Comparison of ENCODE assay signal across 15 mouse cellular contexts in genomic region chr11:120356900-120357299, GRCm38 (mm10). TPM values are rescaled to one million over a fixed set of nuclear protein-coding genes. Genes with fewer than 3 reads are reported as not detected.
DNase-seq lines count a peak whose midpoint lies in the region; ATAC-seq and TF ChIP-seq lines count a peak whose summit lies in the region.
"Had no signal": no experiment of that assay in that cellular context is flagged by ENCODE, and none has a peak within 500 bp of the region (broad histone marks: within the 10 kb centered on the region; RNA-seq: fewer than 3 reads in every experiment).

No protein-coding gene starts in this region.

- no peak overlapping the region for H3K27ac ChIP-seq in heart, adult 2 months
- no peak overlapping the region for H3K27ac ChIP-seq in heart, embryonic 12.5 days (ENCODE audit: poor library complexity, severe bottlenecking)
- peak overlapping the region; percentile 83 for H3K27ac ChIP-seq in lung, embryonic 14.5 days (ENCODE audit: low read depth)
- peak overlapping the region; percentile 97; the same call in 1 of the 2 replicates for H3K27ac ChIP-seq in embryonic facial prominence, embryonic 12.5 days
- peak overlapping the region; percentile 93; the same call in 1 of the 2 replicates for H3K27ac ChIP-seq in limb, embryonic 13.5 days
- H3K27ac ChIP-seq: neural tube, embryonic 12.5 days had no signal

- TF ChIP-seq POLR2A in heart, adult 2 months (IDR thresholded peaks at IDR 0.05; ENCODE audit: insufficient read depth, low read depth, low read length) = no peak
- TF ChIP-seq POLR2A in lung, adult 2 months (IDR thresholded peaks at IDR 0.05; ENCODE audit: borderline replicate concordance, extremely low read depth, low read depth, low read length) = no peak

- H3K4me1 ChIP-seq in heart, adult 2 months (ENCODE audit: control insufficient read depth, insufficient read depth, low read length) = peaks cover 13% of the 10 kb centered on the region
- H3K4me1 ChIP-seq in heart, embryonic 12.5 days (replicated peaks) = peaks cover 80% of the 10 kb centered on the region
- peaks cover 32% of the 10 kb centered on the region for H3K4me1 ChIP-seq in lung, embryonic 14.5 days (ENCODE audit: insufficient read depth)
- peaks cover 17% of the 10 kb centered on the region for H3K4me1 ChIP-seq in lung, adult 2 months (ENCODE audit: control insufficient read depth, insufficient read depth, low read length)
- peaks cover 67% of the 10 kb centered on the region for H3K4me1 ChIP-seq in embryonic facial prominence, embryonic 12.5 days
- peaks cover 86% of the 10 kb centered on the region for H3K4me1 ChIP-seq in limb, embryonic 13.5 days

- ATAC-seq in heart, embryonic 12.5 days (ENCODE audit: insufficient number of reproducible peaks, low FRiP score) = no peak
- no peak for ATAC-seq in lung, embryonic 14.5 days (ENCODE audit: insufficient read depth)
- ATAC-seq in embryonic facial prominence, embryonic 12.5 days (ENCODE audit: insufficient number of reproducible peaks, insufficient read depth, low FRiP score, low TSS enrichment) = no peak
- ATAC-seq in limb, embryonic 13.5 days (ENCODE audit: low FRiP score, low read depth) = no peak
- no peak for ATAC-seq in megakaryocyte progenitor cell, adult 5-6 weeks (replicated peaks; ENCODE audit: poor library complexity)
- ATAC-seq: CD4-positive, CD25-positive, alpha-beta regulatory T cell, adult 4 months had no signal

- H3K36me3 ChIP-seq in heart, adult 2 months (ENCODE audit: control insufficient read depth, insufficient read depth, low read length) = no peaks in the 10 kb centered on the region
- no peaks in the 10 kb centered on the region for H3K36me3 ChIP-seq in heart, embryonic 12.5 days
- H3K36me3 ChIP-seq in lung, embryonic 14.5 days (ENCODE audit: insufficient read depth) = no peaks in the 10 kb centered on the region
- no peaks in the 10 kb centered on the region for H3K36me3 ChIP-seq in embryonic facial prominence, embryonic 12.5 days
- H3K36me3 ChIP-seq in limb, embryonic 13.5 days = no peaks in the 10 kb centered on the region
- H3K36me3 ChIP-seq: neural tube, embryonic 12.5 days had no signal

- no peaks in the 10 kb centered on the region for H3K27me3 ChIP-seq in heart, adult 2 months (ENCODE audit: control insufficient read depth, insufficient read depth, low read length)
- no peaks in the 10 kb centered on the region for H3K27me3 ChIP-seq in heart, embryonic 12.5 days (replicated peaks)
- no peaks in the 10 kb centered on the region for H3K27me3 ChIP-seq in lung, embryonic 14.5 days (ENCODE audit: insufficient read depth, low read length)
- no peaks in the 10 kb centered on the region for H3K27me3 ChIP-seq in embryonic facial prominence, embryonic 12.5 days
- no peaks in the 10 kb centered on the region for H3K27me3 ChIP-seq in limb, embryonic 13.5 days

- 0 out of 2 replicates have a peak, but pooled peaks have one; percentile 8 for TF ChIP-seq CTCF in heart, adult 2 months (IDR thresholded peaks at IDR 0.05)
- TF ChIP-seq CTCF in lung, embryonic 14.5 days (IDR thresholded peaks at IDR 0.05; ENCODE audit: low read depth) = peak; percentile 12; the same call in 1 of the 2 replicates
- TF ChIP-seq CTCF in lung, adult 2 months (IDR thresholded peaks at IDR 0.05; ENCODE audit: insufficient read depth, low read length) = no peak

- H3K9me3 ChIP-seq in heart, embryonic 12.5 days (replicated peaks) = no peaks in the 10 kb centered on the region
- no peaks in the 10 kb centered on the region for H3K9me3 ChIP-seq in lung, embryonic 14.5 days (ENCODE audit: low read depth, low read length)
- no peaks in the 10 kb centered on the region for H3K9me3 ChIP-seq in embryonic facial prominence, embryonic 12.5 days
- no peaks in the 10 kb centered on the region for H3K9me3 ChIP-seq in limb, embryonic 13.5 days
- H3K9me3 ChIP-seq: megakaryocyte, embryonic 14.5 days; neural tube, embryonic 12.5 days had no signal

- H3K4me3 ChIP-seq in heart, adult 2 months = no peak overlapping the region
- no peak overlapping the region for H3K4me3 ChIP-seq in heart, embryonic 12.5 days
- H3K4me3 ChIP-seq in lung, embryonic 14.5 days (ENCODE audit: low read depth, low read length) = no peak overlapping the region
- no peak overlapping the region for H3K4me3 ChIP-seq in lung, adult 2 months (replicated peaks; ENCODE audit: extremely low read depth, low read depth, low read length)
- no peak overlapping the region for H3K4me3 ChIP-seq in embryonic facial prominence, embryonic 12.5 days
- H3K4me3 ChIP-seq in limb, embryonic 13.5 days = no peak overlapping the region
- H3K4me3 ChIP-seq: neural tube, embryonic 12.5 days had no signal

- H3K9ac ChIP-seq in heart, adult 2 months (ENCODE audit: low read depth, low read length) = no peak overlapping the region
- no peak overlapping the region for H3K9ac ChIP-seq in heart, embryonic 12.5 days
- H3K9ac ChIP-seq in lung, embryonic 14.5 days = no peak overlapping the region
- H3K9ac ChIP-seq in embryonic facial prominence, embryonic 12.5 days = no peak overlapping the region
- H3K9ac ChIP-seq in limb, embryonic 13.5 days = no peak overlapping the region

- WGBS in heart, adult 2 months = 95% methylated on average over 4 of the region's 4 CpGs
- 86% methylated on average over 4 of the region's 4 CpGs for WGBS in heart, embryonic 12.5 days
- WGBS in lung, embryonic 14.5 days = 92% methylated on average over 4 of the region's 4 CpGs
- WGBS in lung, adult 2 months = 91% methylated on average over 4 of the region's 4 CpGs
- WGBS in embryonic facial prominence, embryonic 12.5 days = 91% methylated on average over 4 of the region's 4 CpGs
- 95% methylated on average over 4 of the region's 4 CpGs for WGBS in limb, embryonic 13.5 days

- DNase-seq in heart, adult 2 months = no peak
- no peak for DNase-seq in lung, embryonic 14.5 days
- no peak for DNase-seq in lung, adult 2 months
- no peak for DNase-seq in embryo, embryonic 11 days
- DNase-seq: cerebellum, postnatal 10 days; kidney, adult 2 months; spleen, adult 18-20 months; thymus, adult 18-20 months had no signal

- H3K4me2 ChIP-seq in heart, embryonic 12.5 days = no peak overlapping the region
- no peak overlapping the region for H3K4me2 ChIP-seq in lung, embryonic 14.5 days
- H3K4me2 ChIP-seq in embryonic facial prominence, embryonic 12.5 days (replicated peaks) = no peak overlapping the region
- H3K4me2 ChIP-seq in limb, embryonic 13.5 days (replicated peaks) = no peak overlapping the region

- no peaks in the 10 kb centered on the region for H3K79me2 ChIP-seq in heart, adult 2 months (replicated peaks; ENCODE audit: control insufficient read depth, insufficient read depth, low read length)

- no peak for TF ChIP-seq EP300 in heart, adult 2 months (IDR thresholded peaks at IDR 0.05; ENCODE audit: insufficient read depth, low read depth, low read length)

- intact Hi-C loops in heart, adult 2 months (cut with DNase I) = no loop called here

RNA-seq across cellular contexts. Expression of gene Fscn2, which starts 4.4 kb away (rescaled TPM):
- total RNA-seq in heart, adult 2 months (2021) = not detected
- polyA plus RNA-seq in heart, adult 2 months (2012; rRNA removed) = 0.15 and 0.21 TPM in 2 replicates
- 0.17 and 0.63 TPM in 2 replicates for polyA plus RNA-seq in heart, embryonic 12.5 days (2016; fragmentation: Nextera tagmentation; extraction: Ambion mirVana)
- polyA plus RNA-seq in lung, embryonic 14.5 days (2014; fragmentation: Nextera tagmentation; extraction: Ambion mirVana) = 0.23 and 0.57 TPM in 2 replicates
- 0.06 and 0.60 TPM in 2 replicates for polyA plus RNA-seq in lung, adult 2 months (2012; rRNA removed)
- 0.61 and 0.78 TPM in 2 replicates for polyA plus RNA-seq in embryonic facial prominence, embryonic 12.5 days (2016; fragmentation: Nextera tagmentation; extraction: Ambion mirVana)
- polyA plus RNA-seq in limb, embryonic 13.5 days (2015; fragmentation: Nextera tagmentation; extraction: Ambion mirVana) = 0.52 and 0.61 TPM in 2 replicates
- total RNA-seq in megakaryocyte progenitor cell, adult 5-6 weeks (2015) = not detected in 2 replicates
- total RNA-seq in megakaryocyte progenitor cell, adult 5-6 weeks (2017) = not detected in 2 replicates

RNA-seq across cellular contexts. Expression of gene Actg1, which starts 8.6 kb away (rescaled TPM):
- 100 to 1,000 TPM; 222 to 321 TPM for total RNA-seq in heart, adult 2 months (2021)
- 510 and 694 TPM in 2 replicates for polyA plus RNA-seq in heart, adult 2 months (2012; rRNA removed)
- 1,404 and 1,426 TPM in 2 replicates for polyA plus RNA-seq in heart, embryonic 12.5 days (2016; fragmentation: Nextera tagmentation; extraction: Ambion mirVana)
- polyA plus RNA-seq in lung, embryonic 14.5 days (2014; fragmentation: Nextera tagmentation; extraction: Ambion mirVana) = 2,614 and 2,926 TPM in 2 replicates
- polyA plus RNA-seq in lung, adult 2 months (2012; rRNA removed) = 941 and 1,175 TPM in 2 replicates
- 3,148 and 3,183 TPM in 2 replicates for polyA plus RNA-seq in embryonic facial prominence, embryonic 12.5 days (2016; fragmentation: Nextera tagmentation; extraction: Ambion mirVana)
- 2,628 and 2,724 TPM in 2 replicates for polyA plus RNA-seq in limb, embryonic 13.5 days (2015; fragmentation: Nextera tagmentation; extraction: Ambion mirVana)
- 1,607 and 1,783 TPM in 2 replicates for total RNA-seq in megakaryocyte progenitor cell, adult 5-6 weeks (2015)
- total RNA-seq in megakaryocyte progenitor cell, adult 5-6 weeks (2017) = 724 and 844 TPM in 2 replicates

RNA-seq across cellular contexts. Expression of gene Faap100, which starts 21.7 kb away (rescaled TPM):
- 10 to 100 TPM; 13.0 to 13.4 TPM for total RNA-seq in heart, adult 2 months (2021)
- polyA plus RNA-seq in heart, adult 2 months (2012; rRNA removed) = 25.8 and 27.3 TPM in 2 replicates
- polyA plus RNA-seq in heart, embryonic 12.5 days (2016; fragmentation: Nextera tagmentation; extraction: Ambion mirVana) = 32.0 and 32.3 TPM in 2 replicates
- polyA plus RNA-seq in lung, embryonic 14.5 days (2014; fragmentation: Nextera tagmentation; extraction: Ambion mirVana) = 35.6 and 44.5 TPM in 2 replicates
- polyA plus RNA-seq in lung, adult 2 months (2012; rRNA removed) = 61.9 and 67.1 TPM in 2 replicates
- polyA plus RNA-seq in embryonic facial prominence, embryonic 12.5 days (2016; fragmentation: Nextera tagmentation; extraction: Ambion mirVana) = 44.6 and 48.3 TPM in 2 replicates
- polyA plus RNA-seq in limb, embryonic 13.5 days (2015; fragmentation: Nextera tagmentation; extraction: Ambion mirVana) = 37.0 and 38.6 TPM in 2 replicates
- total RNA-seq in megakaryocyte progenitor cell, adult 5-6 weeks (2015) = 10.8 and 11.0 TPM in 2 replicates
- total RNA-seq in megakaryocyte progenitor cell, adult 5-6 weeks (2017) = 6.5 and 7.0 TPM in 2 replicates

Comparison
In these comparisons a context has a peak if more than half of its experiments do, and no peak if none do; other contexts are left out.
1. H3K27ac ChIP-seq: peak in lung, embryonic 14.5 days (single experiment), embryonic facial prominence, embryonic 12.5 days (single experiment) and limb, embryonic 13.5 days (single experiment); none in heart, adult 2 months (single experiment) and heart, embryonic 12.5 days (single experiment).